Mouse (Mus musculus): ENCODE results near the gene Pum1. TPM values are rescaled to one million over a fixed set of nuclear protein-coding genes. Genes with fewer than 3 reads are reported as not detected.

Gene Pum1
- polyA plus RNA-seq, 3 experiments from 2014 or later = 56.7 to 91.1 (median 70.0) TPM

- no peak for ATAC-seq
Observed at GRCm38 (mm10) chr4:130819806-130820205, 156.7 kb downstream of the Pum1 start.

- ATAC-seq = no peak
Observed at GRCm38 (mm10) chr4:130820594-130821255, 157.6 kb downstream of the Pum1 start.

GRCm38 (mm10) chr4:130828851-130829673, 165.9 kb downstream of the Pum1 start:
- no peak for ATAC-seq

Other genes with a start within 250 kb of the Pum1 start
- gene Nkain1, start 89.1 kb upstream of the Pum1 start, polyA plus RNA-seq (2017; shearing (Covaris generic)) = not detected
- gene Sdc3, start 129.2 kb downstream of the Pum1 start, polyA plus RNA-seq (2017; shearing (Covaris generic)) = under 1 TPM; 0.36 to 0.78 (median 0.75) TPM
- 1,000 to 10,000 TPM; 1,760 to 2,043 (median 1,985) TPM for gene Laptm5, start 249.8 kb downstream of the Pum1 start, polyA plus RNA-seq (2017; shearing (Covaris generic))